Mouse (Mus musculus) cerebellum, adult 9-10 months (tissue): Measurements from ENCODE around the gene Ndufaf7.

Experiments used
- DNase-seq: peaks from one replicate; pipeline ENCODE4 v3.0.0; 2022

The Ndufaf7 gene

DNA sequence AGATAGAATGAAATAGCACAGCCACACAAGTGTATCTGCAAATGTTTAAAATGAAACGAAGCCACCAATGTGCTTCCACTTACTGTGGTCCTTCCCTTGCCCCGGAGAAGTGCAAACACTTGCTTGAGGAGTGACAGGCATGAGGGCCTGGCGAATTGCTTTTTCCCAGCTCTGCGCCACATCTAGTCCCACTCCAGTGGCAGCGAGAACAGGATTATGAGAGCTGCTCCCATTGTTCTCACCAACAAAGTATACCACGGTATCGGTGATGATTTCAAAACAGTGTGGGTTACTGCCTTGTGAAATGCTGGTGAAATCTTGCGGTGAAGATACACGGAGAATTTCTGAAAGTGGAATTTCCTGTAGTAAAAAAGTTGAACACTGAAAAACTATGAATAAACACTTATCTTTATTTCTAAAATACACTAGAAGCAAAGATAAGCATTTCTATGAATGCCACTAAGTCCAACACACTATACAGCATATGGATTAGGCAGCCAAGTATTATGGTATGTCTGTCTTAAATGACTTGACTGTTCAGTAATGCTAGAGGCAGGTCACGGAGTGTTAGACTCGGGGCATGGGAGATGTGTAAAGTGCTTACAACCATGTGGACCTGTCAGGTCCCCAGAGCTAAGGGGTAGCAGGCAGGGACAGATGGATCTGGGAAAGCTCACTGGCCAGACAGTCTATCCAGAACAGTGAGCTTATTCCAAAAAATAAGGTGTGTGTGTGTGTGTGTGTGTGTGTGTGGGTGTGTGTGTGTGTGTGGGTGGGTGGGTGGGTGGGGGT is 29.4 kb downstream of the Ndufaf7 start:
- no peak for DNase-seq

DNA sequence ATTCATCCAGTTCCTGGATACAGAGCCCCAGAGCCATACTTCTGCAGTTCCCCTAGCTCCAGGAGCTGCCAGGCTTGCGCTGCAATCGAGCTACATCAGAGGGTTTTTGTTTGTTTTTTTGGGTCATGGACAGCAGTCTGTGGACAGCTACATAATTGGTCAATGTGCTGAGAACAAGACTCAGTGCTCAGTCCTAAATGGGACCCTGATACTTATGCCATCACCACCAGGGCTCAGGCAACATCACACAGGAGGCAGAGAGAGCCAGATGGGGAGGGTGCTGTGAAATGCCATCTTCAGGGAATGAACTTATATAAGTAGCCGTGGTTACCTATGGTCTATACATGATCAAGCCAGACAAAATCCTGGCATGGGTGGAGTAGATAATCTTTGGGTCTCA is 31.6 kb downstream of the Ndufaf7 start:
- DNase-seq = no peak

DNA sequence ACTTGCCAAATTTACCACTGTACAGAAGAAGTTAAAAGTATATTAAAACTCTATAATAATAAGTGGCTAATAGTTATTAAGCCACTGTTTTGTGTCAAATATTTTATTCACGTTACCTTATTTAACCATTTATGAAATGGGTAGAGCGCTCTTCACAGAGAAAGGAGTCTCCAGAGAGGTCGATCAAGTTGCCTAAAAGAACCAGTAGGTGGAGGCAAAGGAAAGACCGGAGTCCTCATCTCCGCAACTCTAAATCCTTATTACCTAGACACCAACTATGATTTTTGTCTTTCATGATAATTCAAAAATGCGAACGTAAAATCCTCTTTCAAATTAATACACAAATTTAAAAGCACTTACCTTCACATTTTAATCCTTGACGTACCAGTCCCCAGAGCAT is 46.2 kb downstream of the Ndufaf7 start:
- DNase-seq = no peak

DNA sequence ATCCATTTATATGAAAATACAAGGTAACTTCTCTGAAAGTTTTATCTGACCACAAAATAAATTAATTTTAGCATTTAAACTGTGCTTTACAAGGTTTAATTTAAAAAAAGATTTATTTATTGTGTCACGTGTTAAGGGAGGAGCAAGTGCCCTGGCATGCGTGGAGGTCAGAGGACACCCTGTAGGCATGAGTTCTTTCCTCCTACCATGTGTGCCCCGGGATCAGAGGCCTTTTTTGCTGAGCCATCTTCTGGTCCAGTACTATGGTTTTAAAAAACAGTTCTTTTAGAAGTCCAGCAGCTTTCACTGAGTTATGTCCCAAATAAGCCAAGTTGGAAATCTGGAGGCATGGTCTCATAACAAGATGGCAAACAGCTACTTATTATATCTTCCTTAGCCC is 46.8 kb downstream of the Ndufaf7 start:
- no peak for DNase-seq

DNA sequence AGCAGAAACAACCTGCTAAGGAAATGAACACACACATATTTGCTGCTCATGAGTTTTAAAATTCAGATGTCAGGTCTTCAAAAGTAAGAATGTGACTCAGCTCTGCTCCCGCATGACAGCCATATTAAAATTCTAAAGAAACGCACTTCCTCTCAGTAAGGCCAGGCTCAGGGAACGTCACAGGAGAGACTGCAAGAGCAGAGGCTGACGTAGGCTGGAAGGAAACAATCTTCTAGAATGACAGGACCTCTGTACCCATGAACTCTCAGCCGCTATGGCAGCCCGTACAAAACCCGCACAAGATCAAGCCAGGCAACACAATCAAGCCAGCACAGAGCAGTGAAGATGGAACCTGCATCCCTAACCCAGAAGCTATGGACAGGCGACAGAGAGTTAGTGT is 52.1 kb downstream of the Ndufaf7 start:
- DNase-seq = no peak

DNA sequence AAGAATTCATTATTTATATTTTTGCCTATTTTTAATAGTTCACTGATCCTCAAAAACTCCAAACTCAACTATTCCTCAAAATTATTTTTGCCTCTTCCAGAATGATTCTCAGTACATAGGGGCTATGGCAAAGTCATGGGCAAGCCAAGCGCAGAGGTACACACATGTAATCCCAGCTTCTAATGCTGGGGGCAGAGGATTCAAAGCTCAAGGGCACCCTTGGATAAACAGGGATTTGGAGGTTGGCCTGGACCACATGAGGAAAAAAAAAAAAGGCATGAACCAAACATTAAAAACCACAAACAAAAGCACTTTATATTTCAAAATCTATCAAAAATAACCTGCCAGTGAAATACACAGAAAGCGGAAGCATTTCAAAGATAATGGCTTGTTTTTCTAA is 54.6 kb downstream of the Ndufaf7 start:
- DNase-seq = no peak

DNA sequence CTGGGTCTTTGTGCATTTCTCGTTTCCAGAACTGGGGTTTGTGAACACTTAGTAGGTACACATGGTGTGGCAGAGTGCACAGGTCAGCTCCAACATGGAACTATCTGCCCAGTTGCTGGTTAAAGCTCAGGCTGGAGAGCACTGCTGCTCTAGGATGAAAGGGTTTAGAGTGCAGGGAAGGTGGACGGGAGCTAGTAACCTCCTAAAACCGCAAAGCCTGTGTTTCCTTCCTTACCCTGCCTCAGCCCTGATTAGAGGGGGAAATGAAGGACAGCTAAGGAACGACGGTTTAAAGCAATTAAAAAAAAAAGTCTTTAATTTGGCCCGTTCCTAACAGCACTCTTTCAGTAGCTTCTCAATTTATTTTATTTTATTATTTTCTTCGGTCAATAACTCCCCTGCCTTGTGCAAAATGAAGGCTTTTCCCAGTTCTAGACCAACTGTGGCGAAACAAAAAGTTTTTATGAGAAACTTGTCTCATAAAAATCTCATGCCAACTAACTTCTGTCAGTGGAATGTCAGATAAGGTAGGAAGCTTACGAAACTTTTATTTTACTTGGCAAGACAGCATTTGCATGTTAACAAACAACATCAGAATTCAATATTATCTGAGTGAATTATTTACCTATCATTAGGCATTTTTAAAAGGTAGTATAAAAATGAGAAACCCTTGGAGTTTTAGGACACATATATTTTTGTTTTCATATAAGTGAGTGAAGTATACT is 55.5 kb downstream of the Ndufaf7 start:
- no peak for DNase-seq

DNA sequence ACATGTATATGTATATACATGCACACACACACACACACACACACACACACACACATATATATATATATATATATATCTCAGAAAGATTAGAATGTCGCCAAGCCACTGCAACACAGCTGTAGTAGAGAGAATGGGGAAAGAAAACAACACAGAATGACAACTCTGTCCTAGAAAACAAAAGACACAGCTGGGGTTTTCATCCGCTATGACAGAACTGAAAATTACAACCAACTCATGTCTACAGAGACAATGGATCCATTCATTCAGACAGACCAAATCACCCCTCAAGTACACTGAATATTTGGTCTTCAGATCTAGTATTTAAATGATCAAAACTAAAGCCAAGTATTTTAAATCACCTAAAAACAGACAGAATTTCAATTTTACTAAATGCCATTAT is 56.7 kb downstream of the Ndufaf7 start:
- peak; percentile 19 for DNase-seq

DNA sequence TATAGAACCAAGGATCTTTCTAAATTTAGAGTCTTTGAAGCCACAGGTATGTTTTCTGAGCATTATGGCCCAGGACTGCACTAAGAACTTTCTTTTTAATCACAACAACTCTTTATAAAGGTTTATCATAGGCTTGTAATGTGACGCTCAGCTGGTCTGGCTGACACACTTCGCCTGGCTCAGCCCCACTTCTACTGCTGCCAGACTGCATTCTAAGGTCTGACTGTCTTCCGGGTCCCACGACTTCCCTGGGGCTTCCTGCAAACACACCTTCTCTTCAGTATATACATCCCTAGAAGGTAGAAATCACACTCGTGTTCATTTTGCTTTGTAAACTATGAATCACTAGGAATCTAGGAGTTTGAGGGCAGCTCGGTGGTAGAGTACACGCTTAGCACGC is 57.4 kb downstream of the Ndufaf7 start:
- no peak for DNase-seq

DNA sequence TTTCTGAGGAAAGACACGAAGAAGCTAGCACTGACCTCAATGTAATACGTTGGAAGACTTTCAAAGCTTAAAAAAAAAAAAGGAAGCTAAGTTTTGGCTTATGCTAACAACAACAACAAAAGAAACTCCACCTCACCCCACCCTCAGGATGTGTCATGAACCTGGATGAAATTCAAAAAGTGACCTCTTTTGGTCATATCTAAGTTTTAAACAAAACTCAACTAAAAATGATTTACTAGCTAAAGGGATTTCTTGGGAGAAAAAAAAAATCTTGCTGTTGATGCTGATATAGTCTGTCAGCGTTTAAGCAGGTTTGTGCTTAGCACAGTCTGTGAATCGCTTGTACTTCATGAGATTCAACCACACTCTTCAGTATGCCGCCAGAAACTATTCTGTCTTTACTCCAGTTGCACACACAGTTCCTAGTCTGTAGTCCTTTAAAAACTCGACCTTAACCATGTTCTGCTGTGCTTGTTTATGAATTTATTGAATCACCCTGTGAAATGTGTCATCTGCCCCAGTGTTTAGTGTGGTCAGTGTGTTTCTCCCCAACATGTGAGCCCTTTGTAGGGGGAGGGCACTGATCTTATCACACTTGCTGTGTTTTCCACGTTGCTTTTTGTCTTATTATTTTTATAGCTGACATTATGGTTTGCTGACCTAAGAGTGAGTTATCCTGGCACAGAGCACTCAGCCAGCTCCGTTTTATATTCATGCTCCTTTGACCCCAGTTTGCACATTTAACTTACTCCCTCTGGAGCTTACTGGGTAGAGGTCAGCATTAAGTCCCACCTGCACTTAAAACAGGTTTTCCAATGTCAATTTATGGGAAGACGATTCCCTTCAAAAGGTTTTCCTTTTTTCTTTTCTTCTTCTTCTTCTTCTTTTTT is 58.2 kb downstream of the Ndufaf7 start:
- no peak for DNase-seq
